Mouse (Mus musculus) embryonic facial prominence, embryonic 11.5 days (tissue): ENCODE measurements around the gene 4933411K16Rik. TPM values are rescaled to one million over a fixed set of nuclear protein-coding genes. Genes with fewer than 3 reads are reported as not detected.
"Not testable (repeated sequence)": the region's sequence is repeated elsewhere in the genome, so short reads cannot be mapped to it uniquely, and the experiment has no call there.

Experiments
- ATAC-seq: fragments of 200-750 bp; cut with Nextera tagmentation; replicated peaks from 2 replicates; pipeline ENCODE4 v1.8.0; 2017; ENCODE audit warnings: low read depth; ENCODE audit not compliant: insufficient number of reproducible peaks, low FRiP score, low TSS enrichment
- DNase-seq: peaks from one replicate; pipeline ENCODE4 v3.0.0-alpha.2; 2015; ENCODE audit warnings: low spot score
- H3K27ac ChIP-seq: fragments of 300-500 bp; sonication (generic); replicated peaks from 2 replicates; pipeline ENCODE4 v1.5.1; 2014; ENCODE audit warnings: mild to moderate bottlenecking, low read depth, low read length, control low read depth
- H3K27me3 ChIP-seq: fragments of 300-500 bp; sonication (generic); 2 replicates; pipeline ENCODE4 v1.6.1; 2014; ENCODE audit warnings: mild to moderate bottlenecking, low read length, moderate library complexity, mixed read lengths; ENCODE audit not compliant: control insufficient read depth, insufficient read depth
- H3K36me3 ChIP-seq: fragments of 300-500 bp; sonication (generic); replicated peaks from 2 replicates; pipeline ENCODE4 v1.6.1; 2014; ENCODE audit warnings: low read depth, mild to moderate bottlenecking, low read length, moderate library complexity, mixed read lengths; ENCODE audit not compliant: control insufficient read depth, insufficient read depth
- H3K4me1 ChIP-seq: fragments of 300-500 bp; sonication (generic); 2 replicates; pipeline ENCODE4 v1.6.1; 2014; ENCODE audit warnings: low read length, mixed read lengths; ENCODE audit not compliant: control insufficient read depth, insufficient read depth
- H3K4me2 ChIP-seq: fragments of 300-500 bp; sonication (generic); 2 replicates; pipeline ENCODE4 v1.6.1; 2014; ENCODE audit warnings: low read depth, mild to moderate bottlenecking, control low read depth, low read length, moderate library complexity
- H3K4me3 ChIP-seq: fragments of 300-500 bp; sonication (generic); 2 replicates; pipeline ENCODE4 v1.5.1; 2014; ENCODE audit warnings: low read depth, low read length, control low read depth
- H3K9ac ChIP-seq: fragments of 300-500 bp; sonication (generic); replicated peaks from 2 replicates; pipeline ENCODE4 v1.6.1; 2014; ENCODE audit warnings: mild to moderate bottlenecking, control low read depth, low read length
- H3K9me3 ChIP-seq: fragments of 300-500 bp; sonication (generic); replicated peaks from 2 replicates; pipeline ENCODE4 v1.6.1; 2016; ENCODE audit warnings: mild to moderate bottlenecking, low read length, inconsistent platforms, mixed read lengths; ENCODE audit not compliant: control insufficient read depth
- WGBS: fragments of 180-500 bp; shearing (Covaris S2); extraction: QIAGEN DNeasy Blood & Tissue Kit; methylation state at CpG from one replicate; pipeline ENCODE4 v1.1.7; 2014; 5-methylcytosine and 5-hydroxymethylcytosine counted together
- polyA plus RNA-seq: library from polyadenylated mRNA; unstranded; fragments of >200 nt; fragmentation: Nextera tagmentation; extraction: Ambion mirVana; gene quantifications from 2 replicates; pipeline ENCODE4 v1.2.1, GENCODE M21; 2014

The 4933411K16Rik gene
- polyA plus RNA-seq, 1 experiment from 2014 or later: not detected

DNA sequence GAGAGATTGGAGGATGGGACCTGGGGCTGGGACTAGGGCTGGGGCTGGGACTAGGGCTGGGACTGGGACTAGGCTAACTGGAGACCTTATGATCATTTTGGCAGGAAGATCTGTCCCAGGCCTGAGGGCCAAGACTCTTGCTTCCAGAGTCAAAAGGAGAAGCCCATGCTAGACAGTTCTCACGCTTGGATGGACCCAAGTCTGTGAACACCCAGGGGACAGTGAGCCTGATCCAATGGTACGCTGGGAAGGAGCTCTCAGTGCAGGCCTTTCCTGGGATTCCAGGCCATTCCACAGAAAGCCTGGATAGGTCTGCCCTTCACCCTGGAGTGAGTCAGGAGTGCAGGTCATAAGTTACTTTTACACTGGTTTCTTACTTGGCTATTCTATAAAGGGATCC lies 23.0 kb downstream of the 4933411K16Rik start:
- Histone ChIP-seq H3K9me3 (no peaks in the 10 kb centered on the region), H3K27ac (no peak overlapping the region), H3K36me3 (no peaks in the 10 kb centered on the region), H3K27me3 (no peaks in the 10 kb centered on the region), H3K4me2 (no peak overlapping the region), H3K4me3 (no peak overlapping the region), H3K9ac (no peak overlapping the region), H3K4me1 (no peaks in the 10 kb centered on the region)
- WGBS: 71% methylated on average over 2 of the region's 2 CpGs
- ATAC-seq (no peak), DNase-seq (no peak)

DNA sequence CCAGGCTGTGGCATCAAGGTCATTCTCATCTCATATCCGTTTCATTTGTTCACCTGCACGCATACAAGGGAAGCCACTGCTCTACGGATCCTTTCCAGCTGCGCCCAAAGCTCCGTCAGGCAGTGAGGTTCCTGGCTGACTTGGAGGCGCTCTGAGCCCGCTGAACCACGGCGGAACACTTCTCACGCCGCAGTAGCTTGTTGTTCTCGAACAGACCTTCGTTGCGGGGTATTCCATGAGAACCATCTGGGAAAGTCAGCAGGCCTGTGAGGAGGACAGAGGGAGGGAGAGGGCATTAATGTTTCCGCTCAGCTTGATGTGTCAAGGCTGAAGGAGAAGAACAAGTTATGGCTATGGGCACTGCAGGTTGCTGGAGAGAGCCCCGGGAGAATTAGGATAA lies 23.9 kb downstream of the 4933411K16Rik start:
- no peak overlapping the region for H3K4me2 ChIP-seq
- H3K4me3 ChIP-seq: no peak overlapping the region
- no peak overlapping the region for H3K9ac ChIP-seq
- no peak for ATAC-seq
- DNase-seq: no peak
- 90% methylated on average over 16 of the region's 16 CpGs for WGBS
- no peaks in the 10 kb centered on the region for H3K27me3 ChIP-seq
- H3K9me3 ChIP-seq: no peaks in the 10 kb centered on the region
- no peaks in the 10 kb centered on the region for H3K36me3 ChIP-seq
- H3K27ac ChIP-seq: no peak overlapping the region
- H3K4me1 ChIP-seq: no peaks in the 10 kb centered on the region

DNA sequence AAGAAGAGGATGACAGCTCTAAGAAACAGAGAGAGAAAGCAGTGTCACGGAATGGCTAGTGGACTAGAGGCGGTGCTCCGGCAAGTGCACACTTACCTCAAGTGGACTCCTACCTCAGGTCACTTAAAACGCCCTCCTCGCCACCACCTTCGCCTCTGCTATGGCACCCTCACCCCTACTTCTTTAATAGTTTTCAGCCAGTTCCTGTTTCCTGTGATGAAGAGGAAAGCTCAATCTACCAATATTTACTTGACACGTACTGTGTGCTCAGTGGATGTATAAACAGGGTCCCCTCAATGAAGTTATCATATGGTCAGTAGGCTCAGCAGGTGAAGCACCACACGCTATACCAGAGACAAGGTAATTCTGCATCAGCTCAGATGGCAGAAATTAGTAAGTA lies 26.5 kb downstream of the 4933411K16Rik start:
- ATAC-seq: no peak

DNA sequence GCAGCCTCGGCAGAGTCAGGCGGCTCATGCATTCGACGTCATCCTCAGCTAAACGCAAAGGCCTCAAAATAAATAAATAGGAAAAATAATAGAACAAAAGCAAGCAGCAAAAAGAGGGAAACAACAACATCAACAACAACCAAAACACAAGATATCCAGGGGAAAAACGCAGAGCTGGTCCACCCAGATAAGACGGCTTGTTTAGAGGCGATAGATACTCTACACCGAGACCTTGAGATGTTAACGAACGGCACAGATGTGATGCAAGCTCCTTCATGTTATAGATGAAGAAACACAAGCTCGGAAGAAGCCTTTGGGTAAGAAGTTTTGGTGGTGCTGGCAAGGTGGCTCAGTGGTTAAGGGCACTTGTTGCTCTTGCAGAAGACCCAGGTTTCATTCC lies 27.0 kb downstream of the 4933411K16Rik start:
- DNase-seq: no peak
- Histone ChIP-seq H3K4me3 (no peak overlapping the region), H3K9me3 (no peaks in the 10 kb centered on the region), H3K36me3 (no peaks in the 10 kb centered on the region), H3K27me3 (no peaks in the 10 kb centered on the region), H3K4me2 (no peak overlapping the region), H3K27ac (no peak overlapping the region), H3K9ac (no peak overlapping the region), H3K4me1 (no peaks in the 10 kb centered on the region)
- 93% methylated on average over 12 of the region's 12 CpGs for WGBS
- no peak for ATAC-seq

More for the DNA sequence above, 26.5 kb downstream of the 4933411K16Rik start:
- no peak overlapping the region for H3K4me2 ChIP-seq
- H3K9ac ChIP-seq: no peak overlapping the region
- no peak for DNase-seq
- H3K4me3 ChIP-seq: no peak overlapping the region
- H3K4me1 ChIP-seq: no peaks in the 10 kb centered on the region
- no peaks in the 10 kb centered on the region for H3K27me3 ChIP-seq
- 93% methylated on average over 8 of the region's 8 CpGs for WGBS
- no peaks in the 10 kb centered on the region for H3K9me3 ChIP-seq
- no peaks in the 10 kb centered on the region for H3K36me3 ChIP-seq
- no peak overlapping the region for H3K27ac ChIP-seq

DNA sequence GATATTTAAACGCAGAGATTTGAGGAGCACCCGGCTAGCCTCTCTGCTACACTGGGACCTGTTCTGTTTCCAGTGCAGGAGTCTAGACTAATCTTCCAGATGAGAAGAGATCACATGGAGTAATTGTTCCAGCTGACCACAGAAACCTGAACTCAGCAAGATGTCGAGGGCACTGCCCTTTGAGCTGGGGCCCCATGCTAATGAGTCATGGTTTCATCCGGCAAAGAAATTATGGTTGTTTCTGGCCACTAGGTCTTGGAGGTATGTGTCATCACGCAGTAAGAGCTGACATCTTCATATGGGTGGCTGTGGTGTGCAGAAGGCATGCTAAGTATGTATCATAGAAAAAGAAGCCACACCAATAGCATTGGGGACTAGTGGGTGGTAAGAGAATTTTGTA lies 27.9 kb downstream of the 4933411K16Rik start:
- no peak overlapping the region for H3K27ac ChIP-seq
- DNase-seq: no peak
- 76% methylated on average over 5 of the region's 5 CpGs for WGBS
- H3K36me3 ChIP-seq: no peaks in the 10 kb centered on the region
- H3K9ac ChIP-seq: no peak overlapping the region
- H3K4me3 ChIP-seq: no peak overlapping the region
- no peak for ATAC-seq
- no peaks in the 10 kb centered on the region for H3K27me3 ChIP-seq
- H3K4me2 ChIP-seq: no peak overlapping the region
- H3K9me3 ChIP-seq: no peaks in the 10 kb centered on the region
- H3K4me1 ChIP-seq: no peaks in the 10 kb centered on the region

DNA sequence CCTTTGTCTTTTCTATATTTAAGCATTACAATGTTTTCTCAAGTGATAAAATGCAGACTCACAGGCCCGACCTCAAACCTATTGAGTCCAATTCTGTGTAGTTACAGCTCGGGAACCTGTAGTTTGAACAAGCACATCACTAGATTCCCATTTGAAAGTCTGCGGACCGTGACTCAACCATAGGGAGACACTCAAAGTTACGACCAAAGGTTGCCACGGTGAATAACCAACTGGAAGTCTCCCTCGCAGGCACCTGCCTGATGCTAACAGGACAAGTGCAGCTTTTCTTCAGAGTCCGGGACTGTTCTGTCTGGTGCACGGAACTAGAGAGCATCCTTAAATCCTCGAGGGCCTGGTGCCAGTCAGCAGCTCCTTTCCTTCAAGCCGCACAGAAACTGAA lies 28.4 kb downstream of the 4933411K16Rik start:
- no peaks in the 10 kb centered on the region for H3K9me3 ChIP-seq
- H3K36me3 ChIP-seq: no peaks in the 10 kb centered on the region
- no peak for DNase-seq
- H3K4me2 ChIP-seq: no peak overlapping the region
- no peaks in the 10 kb centered on the region for H3K4me1 ChIP-seq
- no peak for ATAC-seq
- WGBS: 84% methylated on average over 11 of the region's 11 CpGs
- H3K27ac ChIP-seq: no peak overlapping the region
- H3K9ac ChIP-seq: no peak overlapping the region
- no peaks in the 10 kb centered on the region for H3K27me3 ChIP-seq
- H3K4me3 ChIP-seq: no peak overlapping the region

DNA sequence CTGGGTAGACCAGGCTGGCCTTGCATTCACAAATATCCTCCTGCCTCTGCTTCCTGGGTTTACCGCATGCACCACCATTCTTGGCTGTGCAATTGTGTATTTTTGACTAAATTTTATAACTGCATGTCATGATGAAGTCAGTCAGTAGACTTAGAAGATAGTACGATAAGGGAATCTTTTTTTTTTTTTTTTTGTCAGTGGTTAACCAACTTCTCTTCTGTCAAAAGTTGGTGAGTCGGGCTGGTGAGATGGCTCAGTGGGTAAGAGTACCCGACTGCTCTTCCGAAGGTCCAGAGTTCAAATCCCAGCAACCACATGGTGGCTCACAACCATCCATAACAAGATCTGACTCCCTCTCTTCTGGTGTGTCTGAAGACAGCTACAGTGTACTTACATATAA lies 29.6 kb downstream of the 4933411K16Rik start:
- 95% methylated on average over 5 of the region's 5 CpGs for WGBS
- ATAC-seq, DNase-seq, H3K4me3 ChIP-seq, H3K9ac ChIP-seq, H3K27ac ChIP-seq, H3K36me3 ChIP-seq, H3K4me1 ChIP-seq, H3K9me3 ChIP-seq, H3K27me3 ChIP-seq, H3K4me2 ChIP-seq: not testable (repeated sequence)

DNA sequence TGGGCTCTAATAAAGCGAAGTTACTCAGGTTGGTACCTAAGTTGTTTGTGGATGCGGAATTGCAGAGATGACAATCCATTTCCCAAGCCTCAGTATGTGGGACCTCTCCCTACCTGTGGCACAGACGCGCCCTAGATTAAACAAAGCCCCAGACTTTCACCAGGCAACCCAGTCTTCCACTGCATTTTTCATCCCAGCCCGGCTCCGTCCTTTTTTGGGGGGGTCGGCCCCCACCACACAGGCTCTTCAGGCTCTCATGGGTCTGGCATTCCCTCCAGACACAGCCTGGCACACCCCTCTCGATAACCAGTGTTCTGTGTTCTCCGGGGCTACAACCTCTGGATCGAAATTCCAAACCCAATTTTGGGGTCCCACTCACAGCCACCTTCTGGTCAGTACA lies 33.6 kb downstream of the 4933411K16Rik start:
- Histone ChIP-seq H3K27me3 (no peaks in the 10 kb centered on the region), H3K4me1 (no peaks in the 10 kb centered on the region), H3K9ac (peak overlapping the region; percentile 51), H3K27ac (no peak overlapping the region), H3K4me3 (peak overlapping the region; percentile 60), H3K4me2 (peak overlapping the region; percentile 72), H3K36me3 (no peaks in the 10 kb centered on the region), H3K9me3 (no peaks in the 10 kb centered on the region)
- WGBS: 10% methylated on average over 10 of the region's 10 CpGs
- peak; percentile 4 for DNase-seq
- ATAC-seq: no peak
